Mouse (Mus musculus) intestine, postnatal 0 days (tissue): ENCODE data around the gene Tead2. TPM values are rescaled to one million over a fixed set of nuclear protein-coding genes. Genes with fewer than 3 reads are reported as not detected.

Experiments
- ATAC-seq: fragments of 200-750 bp; cut with Nextera tagmentation; 2 replicates; pipeline ENCODE4 v1.8.0; 2017; ENCODE audit warnings: mild to moderate bottlenecking, moderate TSS enrichment, moderate library complexity
- H3K27ac ChIP-seq: fragments of 300-500 bp; sonication (generic); 2 replicates; pipeline ENCODE4 v1.5.1; 2014; ENCODE audit warnings: mild to moderate bottlenecking, low read depth, low read length, moderate library complexity
- H3K27me3 ChIP-seq: fragments of 300-500 bp; sonication (generic); replicated peaks from 2 replicates; pipeline ENCODE4 v1.6.1; 2014; ENCODE audit warnings: low read length, mixed read lengths; ENCODE audit not compliant: control insufficient read depth, insufficient read depth
- H3K36me3 ChIP-seq: fragments of 300-500 bp; sonication (generic); 2 replicates; pipeline ENCODE4 v1.6.1; 2014; ENCODE audit warnings: mild to moderate bottlenecking, moderate library complexity; ENCODE audit not compliant: control insufficient read depth, insufficient read depth
- H3K4me1 ChIP-seq: fragments of 300-500 bp; sonication (generic); replicated peaks from 2 replicates; pipeline ENCODE4 v1.6.1; 2014; ENCODE audit warnings: antibody characterized with exemption, low read length, mixed read lengths; ENCODE audit not compliant: control insufficient read depth, insufficient read depth
- H3K4me2 ChIP-seq: fragments of 300-500 bp; sonication (generic); replicated peaks from 2 replicates; pipeline ENCODE4 v1.6.1; 2014; ENCODE audit warnings: low read depth, mild to moderate bottlenecking, moderate library complexity
- H3K4me3 ChIP-seq: fragments of 300-500 bp; sonication (generic); 2 replicates; pipeline ENCODE4 v1.5.1; 2014; ENCODE audit warnings: low read depth, low read length
- H3K9ac ChIP-seq: fragments of 300-500 bp; sonication (generic); 2 replicates; pipeline ENCODE4 v1.6.1; 2014; ENCODE audit warnings: mild to moderate bottlenecking, low read depth, low read length
- H3K9me3 ChIP-seq: fragments of 300-500 bp; sonication (generic); 2 replicates; pipeline ENCODE4 v1.6.1; 2016; ENCODE audit warnings: mixed run types; ENCODE audit not compliant: control insufficient read depth
- CTCF ChIP-seq: sonication (generic); IDR thresholded peaks from 2 replicates; pipeline ENCODE4 v1.5.1; 2016; ENCODE audit warnings: low read depth, mild to moderate bottlenecking, control low read depth, antibody characterized with exemption, moderate library complexity
- WGBS: fragments of 180-500 bp; shearing (Covaris S2); extraction: QIAGEN DNeasy Blood & Tissue Kit; methylation state at CpG from one replicate; pipeline ENCODE4 v1.1.7; 2014; 5-methylcytosine and 5-hydroxymethylcytosine counted together
- polyA plus RNA-seq: library from polyadenylated mRNA; unstranded; fragments of >200 nt; fragmentation: Nextera tagmentation; extraction: Ambion mirVana; gene quantifications from 2 replicates; pipeline ENCODE4 v1.2.1, GENCODE M21; 2015

Gene Tead2
- polyA plus RNA-seq, 1 experiment from 2014 or later = 20.8 TPM

- TF ChIP-seq CTCF = no peak
- no peak overlapping the region for H3K9ac ChIP-seq
- WGBS = 69% methylated on average over 7 of the region's 7 CpGs
- no peaks in the 10 kb centered on the region for H3K36me3 ChIP-seq
- no peak overlapping the region for H3K4me2 ChIP-seq
- ATAC-seq = no peak
- H3K4me3 ChIP-seq = no peak overlapping the region
- H3K4me1 ChIP-seq = peaks cover 9% of the 10 kb centered on the region
- H3K9me3 ChIP-seq = no peaks in the 10 kb centered on the region
- no peak overlapping the region for H3K27ac ChIP-seq
- peaks cover 27% of the 10 kb centered on the region for H3K27me3 ChIP-seq
Measured at GRCm38 (mm10) chr7:45212356-45212755, 3.2 kb upstream of the Tead2 start.

DNA sequence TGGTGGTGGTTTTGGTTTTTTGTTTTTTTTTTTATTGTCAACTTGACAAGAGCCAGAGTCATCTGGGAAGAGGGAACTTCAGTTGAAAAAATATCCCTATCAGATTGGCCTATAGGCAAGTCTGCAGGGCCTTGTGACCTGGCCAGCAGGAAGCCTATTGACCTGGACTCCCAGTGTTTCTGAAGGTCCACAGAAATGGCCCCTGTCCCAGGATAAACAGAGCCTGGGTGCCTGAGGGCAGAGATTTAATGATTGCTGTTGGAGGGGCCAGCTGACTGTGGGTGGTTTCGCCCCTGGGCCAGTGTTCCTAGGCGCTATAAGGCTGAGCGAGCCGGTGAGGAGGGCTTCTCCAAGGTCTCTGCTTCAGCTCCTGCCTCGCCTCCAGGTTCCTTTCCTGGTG, 1.8 kb upstream of the Tead2 start:
- peaks cover 27% of the 10 kb centered on the region for H3K27me3 ChIP-seq
- H3K9me3 ChIP-seq = no peaks in the 10 kb centered on the region
- no peak overlapping the region for H3K27ac ChIP-seq
- no peak overlapping the region for H3K4me3 ChIP-seq
- TF ChIP-seq CTCF = no peak
- H3K4me1 ChIP-seq = peaks cover 9% of the 10 kb centered on the region
- H3K36me3 ChIP-seq = no peaks in the 10 kb centered on the region
- 80% methylated on average over 5 of the region's 5 CpGs for WGBS
- no peak for ATAC-seq
- no peak overlapping the region for H3K9ac ChIP-seq
- H3K4me2 ChIP-seq = no peak overlapping the region

- ATAC-seq = peak; percentile 18; the same call in 1 of the 2 replicates
Measured at GRCm38 (mm10) chr7:45216442-45217183, 1.1 kb downstream of the Tead2 start.

GRCm38 (mm10) chr7:45221680-45222079, 6.1 kb downstream of the Tead2 start:
- no peaks in the 10 kb centered on the region for H3K27me3 ChIP-seq
- H3K4me2 ChIP-seq = no peak overlapping the region
- H3K27ac ChIP-seq = no peak overlapping the region
- no peak overlapping the region for H3K4me3 ChIP-seq
- H3K9ac ChIP-seq = no peak overlapping the region
- peaks cover 23% of the 10 kb centered on the region; the same call in 1 of the 2 replicates for H3K36me3 ChIP-seq
- no peak for ATAC-seq
- WGBS = 64% methylated on average over 2 of the region's 2 CpGs
- no peaks in the 10 kb centered on the region for H3K4me1 ChIP-seq
- TF ChIP-seq CTCF = no peak
- no peaks in the 10 kb centered on the region for H3K9me3 ChIP-seq

More at GRCm38 (mm10) chr7:45216442-45217183, 1.1 kb downstream of the Tead2 start:
- Histone ChIP-seq H3K36me3 (peaks cover 7% of the 10 kb centered on the region; the same call in 1 of the 2 replicates), H3K4me1 (peaks cover 4% of the 10 kb centered on the region), H3K9me3 (no peaks in the 10 kb centered on the region), H3K4me3 (peak overlapping the region; percentile 57), H3K27ac (peak overlapping the region; percentile 30), H3K4me2 (peak overlapping the region; percentile 79), H3K9ac (peak overlapping the region; percentile 70), H3K27me3 (peaks cover 7% of the 10 kb centered on the region)
- no peak for TF ChIP-seq CTCF
- WGBS = 7% methylated on average over 13 of the region's 13 CpGs

- ATAC-seq = no peak
- no peaks in the 10 kb centered on the region for H3K9me3 ChIP-seq
- no peak overlapping the region for H3K4me3 ChIP-seq
- no peak overlapping the region for H3K27ac ChIP-seq
- 87% methylated on average over 7 of the region's 7 CpGs for WGBS
- no peak overlapping the region for H3K4me2 ChIP-seq
- H3K9ac ChIP-seq = no peak overlapping the region
- H3K36me3 ChIP-seq = peaks cover 29% of the 10 kb centered on the region; the same call in 1 of the 2 replicates
- no peak for TF ChIP-seq CTCF
- no peaks in the 10 kb centered on the region for H3K27me3 ChIP-seq
- no peaks in the 10 kb centered on the region for H3K4me1 ChIP-seq
Measured at GRCm38 (mm10) chr7:45224826-45225225, 9.3 kb downstream of the Tead2 start.

- 94% methylated on average over 5 of the region's 5 CpGs for WGBS
- no peak for ATAC-seq
Measured at GRCm38 (mm10) chr7:45226421-45226820, 10.9 kb downstream of the Tead2 start.

More at GRCm38 (mm10) chr7:45226421-45226820, 10.9 kb downstream of the Tead2 start:
- peaks cover 25% of the 10 kb centered on the region; the same call in 1 of the 2 replicates for H3K36me3 ChIP-seq
- H3K9me3 ChIP-seq = no peaks in the 10 kb centered on the region
- TF ChIP-seq CTCF = no peak
- no peak overlapping the region for H3K9ac ChIP-seq
- no peaks in the 10 kb centered on the region for H3K27me3 ChIP-seq
- no peak overlapping the region for H3K27ac ChIP-seq
- no peak overlapping the region for H3K4me3 ChIP-seq
- no peak overlapping the region for H3K4me2 ChIP-seq
- no peaks in the 10 kb centered on the region for H3K4me1 ChIP-seq
